Mouse (Mus musculus): ENCODE measurements around the gene Rai14.

The Rai14 gene

DNA sequence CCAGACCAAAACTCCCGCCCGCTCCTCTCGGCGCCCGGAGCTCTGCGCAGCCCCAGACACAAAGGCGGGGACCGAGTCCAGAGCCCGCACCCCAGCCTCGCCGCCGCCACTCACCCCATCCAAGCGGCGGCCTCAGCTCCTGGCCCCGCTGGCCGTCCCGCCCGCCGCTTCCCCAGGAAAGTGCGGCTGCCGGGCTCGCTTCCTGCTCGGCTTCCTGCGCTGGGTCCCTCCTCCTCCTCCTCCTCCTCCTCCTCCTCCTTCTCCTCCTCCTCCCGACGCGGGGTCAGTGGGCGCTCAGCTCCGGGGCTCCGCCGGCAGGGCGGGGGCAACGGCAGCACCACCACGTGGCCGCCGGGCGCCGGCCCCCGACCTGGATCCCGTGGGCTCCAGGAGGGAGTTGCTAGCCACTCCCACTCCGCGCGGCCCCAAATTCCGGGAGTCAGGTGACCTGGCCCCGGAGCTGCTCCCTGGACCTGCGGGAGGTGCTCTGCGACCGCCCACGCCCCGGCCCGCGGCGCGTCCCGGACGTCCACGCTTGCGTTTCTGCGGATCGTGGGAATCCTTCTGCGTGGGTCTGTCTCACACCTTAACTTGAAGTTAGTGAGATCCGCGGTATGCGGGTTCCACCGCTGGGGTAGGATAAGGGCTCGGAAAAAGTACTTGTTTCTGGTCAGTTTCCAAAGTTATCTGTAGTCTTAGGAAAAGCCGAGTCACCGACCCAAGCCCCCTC, at the start of gene Rai14:
Gene Rai14 (minus strand): TSS at position 216 of the 730 bp plus-strand sequence.
- no peak for DNase-seq (ENCODE audit: low read depth, low spot score)

DNA sequence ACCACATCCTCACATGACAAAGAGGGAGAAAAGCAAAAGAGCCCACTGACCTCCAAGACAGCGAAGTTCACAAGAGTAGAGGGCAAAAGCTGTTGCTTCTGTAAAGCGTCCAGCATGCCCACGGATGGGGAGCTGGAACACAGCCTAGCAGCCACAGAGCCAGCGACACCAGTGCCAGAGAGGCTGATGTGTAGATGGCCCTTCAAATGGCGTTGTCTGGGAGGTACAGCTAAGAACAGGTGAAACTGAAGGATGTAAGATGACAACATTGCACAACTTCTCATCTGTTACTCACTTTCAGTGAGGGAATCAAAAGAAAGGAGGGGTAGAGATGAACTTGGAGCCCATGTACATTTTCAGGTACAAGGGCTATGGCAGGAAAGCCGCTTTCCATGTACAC, 47.0 kb upstream of the Rai14 start:
- DNase-seq (ENCODE audit: low read depth, low spot score): no peak

DNA sequence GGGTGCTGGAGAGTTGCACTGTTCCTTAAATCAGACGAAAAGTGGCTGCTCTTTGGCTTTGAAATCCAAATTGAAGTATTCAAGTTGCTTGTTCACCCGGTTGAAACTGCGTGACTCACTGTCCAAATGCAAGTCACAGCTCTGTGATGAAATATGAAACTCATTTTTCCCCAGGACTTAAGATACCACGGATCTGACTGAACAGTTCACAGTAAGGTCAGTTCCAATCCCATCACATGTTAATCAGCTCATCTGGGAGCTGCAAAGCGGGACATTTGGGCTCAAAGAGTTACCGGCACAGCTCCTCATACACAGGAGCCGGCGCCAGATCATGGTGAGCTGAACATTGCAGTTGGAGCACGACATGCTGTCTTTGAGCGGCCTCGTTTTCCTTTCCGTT, 45.6 kb upstream of the Rai14 start:
- no peak for DNase-seq (ENCODE audit: low read depth, low spot score)

DNA sequence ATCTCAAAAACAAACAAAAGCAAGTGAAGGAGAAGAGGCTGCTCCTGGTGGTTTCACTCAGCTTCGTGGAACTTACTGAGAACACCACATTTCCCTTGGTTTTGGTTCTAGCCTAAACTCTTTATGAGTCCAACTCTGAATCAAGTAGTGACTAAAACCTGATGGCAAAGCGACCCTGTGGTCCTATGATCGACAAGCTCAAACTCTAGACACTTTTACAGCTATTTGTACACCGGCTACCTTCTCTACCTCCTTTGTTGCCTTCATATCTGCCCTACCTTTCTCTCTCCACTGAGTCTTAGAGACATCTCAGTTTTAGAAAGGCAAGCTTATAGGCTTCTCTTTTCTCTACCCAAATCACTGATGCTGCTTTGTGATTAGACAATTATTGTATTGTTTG, 45.0 kb upstream of the Rai14 start:
- no peak for DNase-seq (ENCODE audit: low read depth, low spot score)

DNA sequence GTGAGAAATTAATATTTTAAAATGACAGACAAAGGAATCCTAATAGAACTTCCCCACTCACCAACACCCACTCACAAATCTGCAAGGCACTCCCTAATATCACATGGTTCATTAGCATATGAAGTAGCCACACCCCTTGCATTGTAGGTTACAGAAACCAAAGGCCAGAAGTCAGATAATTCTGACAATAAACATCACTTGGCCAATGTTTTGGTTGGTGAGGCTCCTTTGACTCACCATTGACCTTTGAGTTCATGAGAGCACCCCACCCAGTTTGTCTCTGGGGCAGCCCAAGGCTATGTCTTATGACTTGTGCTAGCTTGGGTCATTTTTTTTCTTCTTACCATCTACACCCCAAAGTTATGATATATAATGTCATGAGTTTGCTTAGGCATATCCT, 44.4 kb upstream of the Rai14 start:
- no peak for DNase-seq (ENCODE audit: low read depth, low spot score)

DNA sequence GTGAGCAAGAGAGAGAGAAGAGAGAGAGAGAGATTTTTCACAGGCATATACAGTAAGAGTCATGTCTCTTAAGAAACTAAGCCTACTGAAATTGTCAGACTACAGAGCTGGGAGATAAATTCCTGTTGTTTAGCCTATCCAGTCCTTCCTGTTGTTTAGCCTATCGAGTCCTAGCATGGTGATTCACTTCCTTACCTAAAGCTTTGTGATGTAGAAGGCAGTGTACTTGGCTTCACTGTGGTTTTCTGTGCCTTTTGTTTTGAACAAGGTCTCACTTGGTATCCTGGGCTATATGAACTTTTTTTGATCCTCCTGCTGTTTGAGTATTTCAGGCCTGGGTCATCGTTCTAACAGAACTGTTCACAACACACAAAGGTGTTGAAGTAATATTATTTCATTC, 36.7 kb upstream of the Rai14 start:
- DNase-seq (ENCODE audit: low read depth, low spot score): no peak

DNA sequence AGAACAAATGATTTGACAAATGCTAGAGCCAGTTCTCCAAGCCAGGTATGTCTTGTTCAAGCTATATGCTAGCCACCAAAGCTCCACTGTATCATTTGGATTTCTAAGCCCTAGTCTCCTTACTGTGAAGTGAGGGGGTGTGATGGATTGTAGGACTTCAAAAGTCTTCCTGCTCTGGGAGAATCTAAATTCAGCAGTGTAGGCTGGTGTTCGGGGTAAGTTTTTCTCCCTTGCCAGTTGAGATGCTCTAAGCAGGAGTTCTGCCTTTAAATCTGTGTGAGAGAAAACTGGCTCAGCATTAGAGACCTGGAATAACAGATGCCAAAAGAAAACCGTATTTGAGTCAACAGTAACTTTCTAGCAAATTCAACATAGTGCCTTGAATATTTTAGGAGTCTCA, 35.9 kb upstream of the Rai14 start:
- DNase-seq (ENCODE audit: low read depth, low spot score): no peak

DNA sequence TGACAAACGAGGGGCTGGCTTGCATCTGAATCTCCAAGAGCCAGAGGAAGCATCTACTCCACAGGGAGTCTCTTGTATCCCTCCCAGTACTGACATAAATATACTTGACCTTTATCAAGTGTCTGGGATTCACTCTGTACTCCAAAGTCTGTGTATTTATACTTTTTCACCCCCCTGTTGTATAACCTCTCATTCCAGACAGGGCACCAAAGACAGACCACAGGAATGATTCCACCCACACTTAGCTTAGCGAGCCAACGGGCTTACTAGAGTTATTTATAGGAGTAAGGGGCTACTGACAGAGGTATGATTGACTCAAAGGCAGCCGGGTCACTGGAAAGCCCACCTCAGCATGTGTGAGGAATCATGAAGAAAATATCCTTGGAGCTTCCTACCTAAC, 35.3 kb upstream of the Rai14 start:
- DNase-seq (ENCODE audit: low read depth, low spot score): no peak

DNA sequence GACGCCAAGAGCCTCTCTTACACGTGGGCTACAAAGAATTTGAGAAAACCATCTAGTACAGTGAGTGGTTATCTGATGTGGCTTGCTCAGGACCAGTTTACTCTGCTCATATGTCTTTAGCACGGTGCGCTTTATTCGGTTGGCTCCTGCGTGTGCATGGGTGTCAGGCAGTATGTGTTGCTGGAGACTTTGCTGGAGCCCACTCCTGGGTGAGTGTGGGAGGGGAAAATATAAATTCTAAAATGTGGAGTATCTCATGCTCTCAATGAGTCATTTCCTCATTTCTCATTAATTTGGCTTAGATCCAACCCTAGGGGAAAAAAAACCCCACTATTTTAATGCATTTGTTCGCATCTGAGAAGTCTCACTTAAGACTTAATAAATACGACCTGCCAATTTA, 33.2 kb upstream of the Rai14 start:
- no peak for DNase-seq (ENCODE audit: low read depth, low spot score)

DNA sequence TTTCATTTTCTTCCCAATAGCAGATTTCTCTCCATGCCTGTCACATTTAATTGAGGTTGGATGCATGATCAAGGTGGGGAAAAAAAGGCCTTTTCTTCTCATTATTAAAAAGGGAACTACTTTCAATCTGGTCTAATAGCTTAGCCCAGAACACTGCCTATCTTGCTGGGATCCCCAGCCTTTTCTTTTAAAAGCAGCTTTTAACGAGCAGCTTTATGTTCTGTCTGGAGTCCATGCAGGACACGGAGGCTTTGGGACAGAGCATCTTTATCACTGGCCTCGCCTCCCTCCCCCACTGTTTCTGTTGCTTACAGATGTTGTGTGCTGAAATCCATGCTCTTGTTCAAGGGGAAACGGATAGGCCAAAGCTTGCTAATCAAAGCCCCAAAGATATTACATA, 32.8 kb upstream of the Rai14 start:
- peak; percentile 4 for DNase-seq (ENCODE audit: low read depth, low spot score)

DNA sequence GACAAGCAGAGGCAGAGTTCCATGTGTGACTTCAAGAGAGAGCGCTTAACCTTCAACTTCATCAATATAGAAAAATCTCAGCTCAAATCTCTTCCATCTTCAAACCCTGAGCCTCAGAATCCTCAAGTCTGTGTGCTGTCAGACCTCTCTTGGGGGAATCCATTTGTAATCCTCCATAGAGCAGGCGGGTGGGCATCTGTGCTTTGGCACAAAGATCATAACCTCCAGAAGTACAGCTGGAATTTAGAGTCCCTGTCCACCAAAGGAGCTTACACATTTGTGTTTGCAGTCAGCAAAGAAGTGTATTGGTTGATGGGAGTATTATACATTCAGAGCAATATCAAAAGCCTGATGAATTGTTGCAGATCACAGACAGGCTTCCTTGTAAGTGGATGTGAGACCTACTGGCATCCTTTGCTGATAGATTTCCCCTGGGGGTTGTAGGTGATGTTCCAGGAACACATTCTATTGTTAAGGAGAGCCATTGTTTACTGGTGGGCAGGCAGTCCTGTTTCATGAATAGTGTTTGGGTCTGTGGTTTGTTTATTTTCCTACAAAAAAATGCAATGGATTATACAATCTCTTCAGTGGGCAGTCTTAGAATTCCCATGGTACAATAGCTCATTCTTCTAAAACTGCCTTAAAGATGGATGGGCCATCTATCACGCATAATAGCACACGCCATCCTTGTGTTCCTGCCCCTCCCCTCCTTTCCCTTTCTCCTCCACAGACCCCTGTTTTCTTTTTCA, 32.1 kb upstream of the Rai14 start:
- no peak for DNase-seq (ENCODE audit: low read depth, low spot score)

DNA sequence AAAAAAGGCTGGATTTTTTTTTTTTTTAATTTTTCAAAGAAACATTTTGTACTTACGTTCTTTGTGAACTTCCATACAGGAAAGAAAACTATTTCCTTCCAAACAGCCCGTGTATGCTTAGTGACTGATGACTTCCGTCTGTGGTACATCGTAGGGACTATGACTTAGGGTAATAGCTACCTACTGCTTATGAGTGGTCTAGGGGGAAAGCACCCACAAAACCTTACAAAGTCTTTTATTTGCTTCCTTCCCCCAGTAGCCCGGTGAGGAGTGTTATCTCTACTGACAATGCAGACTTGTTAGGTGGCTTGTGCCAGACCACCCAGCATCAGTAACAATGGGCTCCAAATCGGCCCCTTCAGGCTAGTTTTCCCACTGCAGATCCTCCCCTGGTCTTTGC, 28.0 kb upstream of the Rai14 start:
- no peak for DNase-seq (ENCODE audit: low read depth, low spot score)

DNA sequence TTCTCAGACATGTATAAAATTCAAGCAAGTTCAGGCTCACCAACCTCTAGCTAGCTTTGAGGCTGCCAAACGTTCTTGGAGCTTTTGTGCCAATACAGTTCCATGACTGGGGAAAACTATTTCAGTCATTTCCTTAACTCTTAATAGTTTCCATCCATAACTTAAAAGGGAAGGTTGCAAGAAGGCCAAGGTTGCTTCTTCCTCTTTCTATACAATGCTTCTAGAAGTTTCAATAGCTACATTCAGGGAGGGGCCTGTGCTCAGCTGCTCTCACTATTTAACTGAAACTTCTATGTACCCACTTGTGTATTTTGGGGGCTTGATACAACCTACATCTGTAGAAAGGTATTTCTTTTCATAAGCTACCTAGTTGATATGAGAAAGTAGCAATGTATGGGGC, 24.9 kb upstream of the Rai14 start:
- no peak for DNase-seq (ENCODE audit: low read depth, low spot score)

DNA sequence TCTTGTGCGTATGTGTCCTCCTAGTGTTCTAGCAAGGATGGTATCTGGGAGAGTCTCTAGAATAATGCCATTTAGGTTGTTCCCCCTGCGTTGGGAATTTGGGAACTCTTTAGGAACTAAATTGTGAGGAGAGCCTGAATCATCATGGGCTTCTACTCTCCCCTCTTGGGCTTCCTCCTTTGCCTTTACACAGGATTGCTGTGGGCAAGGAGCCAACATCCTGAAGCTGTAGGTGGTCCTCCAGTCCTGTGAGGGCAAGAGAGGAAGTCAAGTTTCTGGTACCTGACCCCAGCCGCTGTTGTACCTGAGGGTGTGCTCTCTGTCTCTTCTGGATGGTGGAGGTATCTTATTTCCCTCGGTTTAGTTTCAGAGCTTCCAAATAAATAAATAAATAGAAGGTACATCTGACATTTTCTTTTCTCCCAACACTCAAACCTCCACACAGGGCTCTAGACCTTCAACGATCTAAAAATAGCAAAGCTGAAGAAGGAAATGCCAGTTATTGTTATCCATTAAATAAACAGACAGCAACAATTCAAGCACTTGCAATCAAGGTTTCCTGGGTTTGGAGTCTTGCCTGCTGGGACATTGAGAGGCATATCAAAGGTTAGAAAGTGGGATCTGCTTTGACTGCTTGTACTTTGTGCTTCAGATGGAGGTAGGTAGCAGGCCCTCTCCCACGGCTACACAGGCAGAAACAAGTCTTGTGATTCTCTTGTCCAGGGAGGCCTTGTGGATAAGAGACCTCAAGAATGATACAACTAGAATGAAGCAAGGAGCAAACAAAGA, 24.1 kb upstream of the Rai14 start:
- no peak for DNase-seq (ENCODE audit: low read depth, low spot score)

DNA sequence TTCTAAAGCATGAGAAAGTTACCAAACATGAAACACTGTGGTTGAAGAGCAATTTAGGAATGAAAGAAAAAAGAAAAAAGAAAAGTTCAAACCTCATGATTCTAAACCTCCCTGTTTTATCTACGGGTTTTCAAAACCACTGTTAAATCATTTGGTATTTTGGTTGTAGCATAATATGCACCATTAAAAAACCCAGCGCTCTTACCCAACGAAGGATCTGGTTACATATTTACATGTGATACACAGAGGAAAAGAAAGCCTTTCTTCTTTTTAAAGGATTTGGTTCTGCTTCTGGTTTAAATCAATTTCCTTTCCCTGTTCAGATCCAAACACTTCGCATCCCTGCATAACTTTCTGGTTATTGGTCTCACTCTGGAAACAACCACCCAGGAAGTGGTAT, 21.5 kb upstream of the Rai14 start:
- DNase-seq (ENCODE audit: low read depth, low spot score): no peak

DNA sequence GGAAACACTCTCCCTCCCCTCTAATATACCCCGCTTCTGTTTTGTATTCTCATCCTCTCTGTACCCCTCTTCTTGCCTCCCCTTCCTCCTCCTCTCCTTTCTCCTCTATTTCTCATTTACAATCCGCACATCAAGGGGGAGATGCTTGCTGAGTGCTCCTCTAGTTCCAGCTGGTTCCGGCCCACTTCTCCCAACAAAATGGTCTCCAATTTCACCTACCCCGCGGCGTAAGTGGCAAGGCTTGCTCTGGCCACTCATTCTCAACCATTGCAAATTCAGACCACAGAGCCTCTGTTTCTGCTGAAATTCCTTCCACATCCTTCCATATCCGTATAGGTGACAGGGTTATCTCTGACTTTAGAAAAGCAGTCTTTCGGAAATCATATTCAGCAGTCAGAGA, 20.8 kb upstream of the Rai14 start:
- DNase-seq (ENCODE audit: low read depth, low spot score): no peak

DNA sequence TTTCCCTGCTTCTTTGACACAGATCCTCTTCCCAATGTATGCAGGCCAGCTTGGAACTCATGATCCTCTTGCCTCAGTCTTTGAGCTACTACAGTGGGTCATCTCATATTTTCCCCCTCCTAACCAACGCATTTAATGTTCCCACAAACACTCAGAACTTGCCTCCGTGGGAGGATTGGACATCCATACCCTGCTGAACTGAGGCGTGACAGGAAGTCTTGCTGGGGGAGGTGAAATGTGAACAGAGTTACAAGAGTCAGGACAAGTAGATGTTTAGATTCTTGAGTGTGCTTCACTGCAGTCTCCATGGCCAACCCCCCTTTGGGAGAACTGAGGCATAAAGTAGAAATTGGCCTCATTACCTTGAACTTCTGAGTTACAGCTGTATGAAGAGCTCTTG, 17.0 kb upstream of the Rai14 start:
- no peak for DNase-seq (ENCODE audit: low read depth, low spot score)

DNA sequence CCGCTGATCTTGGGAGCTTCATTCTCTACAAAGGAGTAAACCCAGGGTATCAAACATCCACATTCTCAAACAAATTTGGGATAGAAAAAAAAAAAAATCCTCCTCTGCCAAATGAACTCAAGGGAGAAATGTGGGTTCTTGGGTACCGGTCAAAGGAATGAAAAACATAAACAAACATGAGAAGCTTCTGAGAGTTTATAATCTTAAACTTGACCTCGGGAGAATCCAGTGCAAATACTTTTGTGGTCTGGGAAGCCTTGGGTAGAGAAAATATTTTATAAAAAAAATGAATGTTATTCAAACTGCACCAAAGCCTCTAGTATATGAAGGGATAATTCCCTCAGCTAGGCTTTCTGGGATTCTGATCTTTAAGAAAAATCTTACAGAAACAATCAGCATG, 11.8 kb upstream of the Rai14 start:
- DNase-seq (ENCODE audit: low read depth, low spot score): no peak

DNA sequence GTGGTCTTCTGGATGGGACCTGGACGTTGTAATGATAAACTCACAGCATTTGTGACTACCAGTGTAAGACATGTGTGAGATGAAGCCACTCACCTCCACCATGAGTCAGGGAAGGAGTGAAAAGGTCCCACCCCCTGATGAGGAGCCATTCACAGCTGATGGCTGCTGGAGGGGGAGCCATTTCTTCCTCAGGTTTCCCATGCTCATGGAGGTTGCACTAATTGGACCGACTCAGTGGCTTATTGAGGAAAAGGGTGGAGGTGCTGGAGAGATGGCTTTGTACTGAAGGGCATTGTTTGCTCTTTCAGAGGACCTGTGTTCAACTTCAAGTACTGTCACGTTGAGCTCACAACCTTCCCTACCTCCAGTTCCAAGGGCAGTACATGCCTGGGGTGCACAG, 10.4 kb upstream of the Rai14 start:
- DNase-seq (ENCODE audit: low read depth, low spot score): no peak

DNA sequence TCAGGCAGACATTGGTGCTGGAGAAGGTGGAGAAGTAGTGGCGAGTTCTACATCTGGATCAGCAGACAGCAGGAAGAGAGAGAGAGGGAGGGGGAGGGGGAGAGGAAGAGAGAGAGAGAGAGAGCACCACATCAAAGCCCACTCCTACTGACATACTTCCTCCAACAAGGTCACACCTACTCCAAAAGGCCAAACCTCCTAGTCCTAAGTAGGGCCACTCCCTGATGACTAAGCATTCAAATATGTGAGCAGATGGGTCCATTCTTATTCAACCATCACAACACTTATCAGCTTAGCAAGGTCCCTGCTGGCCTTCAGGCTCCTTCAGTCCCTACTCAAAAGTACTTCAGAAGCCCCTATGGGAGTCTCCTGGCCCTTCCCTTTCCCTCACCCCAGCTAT, 9.1 kb upstream of the Rai14 start:
- DNase-seq (ENCODE audit: low read depth, low spot score): no peak

DNA sequence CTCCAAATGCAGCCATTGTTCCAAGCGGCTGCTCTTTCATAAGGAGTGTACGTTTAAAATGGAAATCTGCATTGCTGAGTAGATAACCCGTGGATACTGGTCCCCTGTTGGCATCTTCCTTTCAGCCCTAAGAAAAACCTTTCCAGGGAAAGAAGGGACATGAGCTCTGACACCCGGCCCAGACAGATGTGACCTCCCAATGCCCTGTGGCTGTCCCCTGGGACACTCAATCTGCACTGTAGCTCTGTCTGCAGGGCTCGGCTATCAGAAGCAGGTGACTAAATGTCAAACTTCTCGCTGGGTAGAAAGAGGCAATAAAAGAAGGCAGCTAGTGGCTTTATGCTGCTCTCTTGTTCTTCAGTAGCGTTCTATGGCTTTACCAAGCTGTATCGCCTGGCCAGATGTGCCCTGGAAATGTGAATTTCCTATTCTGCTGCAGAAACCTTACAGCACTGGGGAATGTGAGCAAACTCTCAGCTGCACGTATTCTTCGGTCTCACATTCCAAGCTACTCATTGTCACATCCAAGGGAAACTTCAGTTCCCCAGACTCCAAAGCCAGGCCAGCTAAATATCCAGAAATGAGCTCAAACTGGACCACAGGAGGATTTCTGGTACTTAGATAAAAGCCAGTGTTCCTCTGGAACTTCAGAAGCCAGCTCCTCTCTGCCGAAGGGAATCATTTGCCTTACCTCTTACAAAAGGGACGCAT, 8.4 kb upstream of the Rai14 start:
- no peak for DNase-seq (ENCODE audit: low read depth, low spot score)

DNA sequence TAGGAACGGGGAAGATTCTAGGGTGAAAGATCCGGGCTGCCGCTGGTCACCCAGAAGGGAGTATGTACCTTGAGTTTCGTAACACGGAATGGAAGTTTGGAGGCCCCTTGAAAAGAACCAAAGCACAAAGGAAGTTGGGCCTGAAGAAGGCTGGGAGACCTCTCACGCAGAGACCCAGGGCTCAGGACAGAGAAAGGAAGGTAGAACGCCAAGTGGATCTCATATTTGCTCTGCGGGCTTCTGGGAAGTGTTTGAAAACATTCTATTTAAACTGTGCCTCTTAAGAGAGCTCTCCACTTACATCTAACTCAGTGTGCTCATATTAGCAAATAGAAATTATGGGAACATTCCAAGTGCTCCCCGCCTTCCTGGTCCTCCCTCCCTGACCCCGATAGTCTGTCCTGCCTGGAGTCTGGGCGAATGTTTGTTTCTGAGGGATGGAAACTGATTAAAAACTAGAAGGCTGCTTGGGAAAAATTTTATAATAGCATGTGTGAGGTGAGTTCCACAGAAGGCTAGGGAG, 6.9 kb upstream of the Rai14 start:
- DNase-seq (ENCODE audit: low read depth, low spot score): no peak

All from retina, adult 2 months (tissue).